8 mouse cellular contexts compared by ENCODE assay signal in the genomic region with DNA sequence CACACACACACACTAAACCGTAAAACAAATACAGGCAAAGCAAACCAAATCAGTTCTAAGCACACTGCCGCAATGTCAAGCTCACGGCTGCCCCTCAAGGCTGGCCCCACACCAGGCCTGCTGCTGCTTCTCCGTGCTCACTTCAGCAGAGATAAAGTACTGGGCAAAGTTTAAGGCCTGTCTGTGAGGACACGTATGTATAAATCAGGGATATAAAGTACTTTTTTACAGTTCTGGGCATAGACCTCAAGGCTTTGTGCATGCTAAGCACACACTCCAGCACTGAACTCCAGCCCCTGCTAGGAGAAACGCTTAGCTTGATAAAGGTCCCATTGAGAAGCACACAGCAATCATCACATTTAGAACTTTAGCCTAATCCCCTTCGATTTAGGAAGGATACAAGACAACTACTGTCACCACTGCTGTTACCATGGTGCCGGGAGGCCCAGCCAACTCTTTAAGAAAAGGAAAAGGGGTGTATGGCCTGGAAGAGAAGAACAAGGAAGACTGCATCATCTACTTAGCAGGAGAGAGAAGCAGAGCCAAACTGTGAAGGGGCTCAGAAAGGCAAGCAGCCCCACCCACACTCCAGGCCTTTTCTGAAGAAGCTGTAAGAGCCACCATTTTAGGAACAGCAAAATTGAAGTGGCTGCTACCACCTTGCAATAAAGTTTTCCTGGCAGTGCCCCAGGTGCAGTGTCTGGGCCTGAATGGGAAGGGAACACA. TPM values are rescaled to one million over a fixed set of nuclear protein-coding genes. Genes with fewer than 3 reads are reported as not detected.
DNase-seq lines count a peak whose midpoint lies in the region; ATAC-seq and TF ChIP-seq lines count a peak whose summit lies in the region.

No protein-coding gene starts in this region.

- ATAC-seq in lung, embryonic 14.5 days (ENCODE audit: insufficient read depth), result peak; percentile 50
- ATAC-seq in monocyte, adult 5-6 weeks (replicated peaks; ENCODE audit: insufficient number of reproducible peaks, low FRiP score, low TSS enrichment, poor library complexity, severe bottlenecking), result no peak

- no peak for DNase-seq in layer of hippocampus, adult 2 months (ENCODE audit: low spot score in 2 of 2)
- no peak for DNase-seq in layer of hippocampus, adult 18-20 months (ENCODE audit: low spot score in 2 of 2)
- no peak for DNase-seq in hindbrain, embryonic 10.5 days (ENCODE audit: low spot score)
- DNase-seq in lung, embryonic 14.5 days, result peak; percentile 40
- DNase-seq in retina, embryonic 14.5 days (ENCODE audit: low spot score), result peak; percentile 15
- DNase-seq in gastrocnemius, postnatal 36 days, result no peak
- no peak for DNase-seq in frontal cortex, postnatal 10 days (ENCODE audit: low spot score in 2 of 2)

- H3K36me3 ChIP-seq in hindbrain, embryonic 10.5 days, result 0 out of 2 replicates have a peak, but pooled peaks cover 6% of the 10 kb centered on the region
- H3K36me3 ChIP-seq in lung, embryonic 14.5 days (ENCODE audit: insufficient read depth), result no peaks in the 10 kb centered on the region

- H3K9me3 ChIP-seq in hindbrain, embryonic 10.5 days, result no peaks in the 10 kb centered on the region
- H3K9me3 ChIP-seq in lung, embryonic 14.5 days (ENCODE audit: low read depth, low read length), result no peaks in the 10 kb centered on the region

- no peaks in the 10 kb centered on the region for H3K27me3 ChIP-seq in hindbrain, embryonic 10.5 days (ENCODE audit: insufficient read depth, poor library complexity, severe bottlenecking)
- H3K27me3 ChIP-seq in lung, embryonic 14.5 days (ENCODE audit: insufficient read depth, low read length), result no peaks in the 10 kb centered on the region

- intact Hi-C loops in gastrocnemius, postnatal 36 days (cut with DNase I), result no loop called here

- H3K4me1 ChIP-seq in hindbrain, embryonic 10.5 days (replicated peaks), result peaks cover 36% of the 10 kb centered on the region
- H3K4me1 ChIP-seq in lung, embryonic 14.5 days (ENCODE audit: insufficient read depth), result peaks cover 4% of the 10 kb centered on the region

- peak overlapping the region; percentile 13; the same call in 1 of the 2 replicates for H3K9ac ChIP-seq in lung, embryonic 14.5 days

- no peak overlapping the region for H3K4me2 ChIP-seq in lung, embryonic 14.5 days

- TF ChIP-seq CTCF in layer of hippocampus, adult 2 months (conservative IDR thresholded peaks at IDR 0.05), result no peak
- TF ChIP-seq CTCF in lung, embryonic 14.5 days (IDR thresholded peaks at IDR 0.05; ENCODE audit: low read depth), result no peak

- H3K4me3 ChIP-seq in layer of hippocampus, adult 2 months, result no peak overlapping the region
- no peak overlapping the region for H3K4me3 ChIP-seq in hindbrain, embryonic 10.5 days
- H3K4me3 ChIP-seq in lung, embryonic 14.5 days (ENCODE audit: low read depth, low read length), result no peak overlapping the region

- WGBS in hindbrain, embryonic 10.5 days, result 79% methylated on average over 8 of the region's 8 CpGs
- 37% methylated on average over 8 of the region's 8 CpGs for WGBS in lung, embryonic 14.5 days

- H3K27ac ChIP-seq in layer of hippocampus, adult 2 months, result peak overlapping the region; percentile 18; the same call in 1 of the 2 replicates
- peak overlapping the region; percentile 59 for H3K27ac ChIP-seq in hindbrain, embryonic 10.5 days
- peak overlapping the region; percentile 82 for H3K27ac ChIP-seq in lung, embryonic 14.5 days (ENCODE audit: low read depth)

RNA-seq across cellular contexts. Expression of a gene that starts 9.4 kb away (rescaled TPM):
- total RNA-seq in layer of hippocampus, adult 2 months (2021), result 100 to 1,000 TPM; 184 to 185 TPM
- total RNA-seq in layer of hippocampus, adult 18-20 months (2021), result 100 to 1,000 TPM; 183 to 187 TPM
- polyA plus RNA-seq in hindbrain, embryonic 10.5 days (2016; fragmentation: Nextera tagmentation; extraction: Ambion mirVana), result 131 TPM in 2 replicates
- polyA plus RNA-seq in lung, embryonic 14.5 days (2014; fragmentation: Nextera tagmentation; extraction: Ambion mirVana), result 83.3 and 95.5 TPM in 2 replicates
- 10 to 100 TPM; 12.5 to 20.0 TPM for total RNA-seq in gastrocnemius, postnatal 36 days (2021)
- total RNA-seq in monocyte, adult 5-6 weeks (2017), result 13.2 to 26.4 TPM (median 13.5 TPM) in 3 replicates

RNA-seq across cellular contexts. Expression of a gene that starts 37.5 kb away (rescaled TPM):
- 10 to 100 TPM; 45.6 to 46.2 TPM for total RNA-seq in layer of hippocampus, adult 2 months (2021)
- 10 to 100 TPM; 40.1 to 40.4 TPM for total RNA-seq in layer of hippocampus, adult 18-20 months (2021)
- 95.4 and 97.1 TPM in 2 replicates for polyA plus RNA-seq in hindbrain, embryonic 10.5 days (2016; fragmentation: Nextera tagmentation; extraction: Ambion mirVana)
- 77.2 and 87.4 TPM in 2 replicates for polyA plus RNA-seq in lung, embryonic 14.5 days (2014; fragmentation: Nextera tagmentation; extraction: Ambion mirVana)
- total RNA-seq in gastrocnemius, postnatal 36 days (2021), result 10 to 100 TPM; 31.3 to 32.9 TPM
- 25.1 to 42.4 TPM (median 31.8 TPM) in 3 replicates for total RNA-seq in monocyte, adult 5-6 weeks (2017)

RNA-seq across cellular contexts. Expression of a gene that starts 49.6 kb away (rescaled TPM):
- 100 to 1,000 TPM; 150 to 153 TPM for total RNA-seq in layer of hippocampus, adult 2 months (2021)
- 100 to 1,000 TPM; 152 to 154 TPM for total RNA-seq in layer of hippocampus, adult 18-20 months (2021)
- 276 and 285 TPM in 2 replicates for polyA plus RNA-seq in hindbrain, embryonic 10.5 days (2016; fragmentation: Nextera tagmentation; extraction: Ambion mirVana)
- 240 and 257 TPM in 2 replicates for polyA plus RNA-seq in lung, embryonic 14.5 days (2014; fragmentation: Nextera tagmentation; extraction: Ambion mirVana)
- total RNA-seq in gastrocnemius, postnatal 36 days (2021), result 10 to 100 TPM; 52.6 to 52.7 TPM
- 55.0 to 59.6 TPM (median 55.7 TPM) in 3 replicates for total RNA-seq in monocyte, adult 5-6 weeks (2017)

RNA-seq across cellular contexts. Expression of a gene that starts 49.7 kb away (rescaled TPM):
- 10 to 100 TPM; 67.7 to 69.7 TPM for total RNA-seq in layer of hippocampus, adult 2 months (2021)
- 10 to 100 TPM; 57.1 to 59.9 TPM for total RNA-seq in layer of hippocampus, adult 18-20 months (2021)
- polyA plus RNA-seq in hindbrain, embryonic 10.5 days (2016; fragmentation: Nextera tagmentation; extraction: Ambion mirVana), result 46.4 and 63.7 TPM in 2 replicates
- polyA plus RNA-seq in lung, embryonic 14.5 days (2014; fragmentation: Nextera tagmentation; extraction: Ambion mirVana), result 33.0 and 34.0 TPM in 2 replicates
- total RNA-seq in gastrocnemius, postnatal 36 days (2021), result 1 to 10 TPM; 9.9 to 10.0 TPM
- 1.0 to 3.9 TPM (median 1.2 TPM) in 3 replicates for total RNA-seq in monocyte, adult 5-6 weeks (2017)

Comparison
In these comparisons a context has a peak if more than half of its experiments do, and no peak if none do; other contexts are left out.
1. DNase-seq: peak in lung, embryonic 14.5 days (single experiment) and retina, embryonic 14.5 days (single experiment); none in layer of hippocampus, adult 2 months (0 of 2), layer of hippocampus, adult 18-20 months (0 of 2), hindbrain, embryonic 10.5 days (single experiment), gastrocnemius, postnatal 36 days (0 of 2) and frontal cortex, postnatal 10 days (0 of 2).
2. H3K27ac ChIP-seq: peak in every context shown above with its lines; median percentile 82 in lung, embryonic 14.5 days; 59 in hindbrain, embryonic 10.5 days; 18 in layer of hippocampus, adult 2 months.